8 mouse cellular contexts compared by ENCODE assay signal in genomic region chr12:55831101-55831500, GRCm38 (mm10). TPM values are rescaled to one million over a fixed set of nuclear protein-coding genes. Genes with fewer than 3 reads are reported as not detected.
DNase-seq lines count a peak whose midpoint lies in the region; ATAC-seq and TF ChIP-seq lines count a peak whose summit lies in the region.

No protein-coding gene starts in this region.

- peak; percentile 88 for TF ChIP-seq CTCF in kidney, postnatal 0 days (IDR thresholded peaks at IDR 0.05; ENCODE audit: low read depth)

- H3K36me3 ChIP-seq in midbrain, embryonic 11.5 days (ENCODE audit: control insufficient read depth, insufficient read depth, low read length) = no peaks in the 10 kb centered on the region
- H3K36me3 ChIP-seq in midbrain, embryonic 13.5 days = no peaks in the 10 kb centered on the region
- no peaks in the 10 kb centered on the region for H3K36me3 ChIP-seq in kidney, postnatal 0 days (ENCODE audit: insufficient read depth, low read length)
- no peaks in the 10 kb centered on the region for H3K36me3 ChIP-seq in liver, embryonic 13.5 days

- DNase-seq in midbrain, embryonic 11.5 days (ENCODE audit: low spot score, missing footprints) = peak; percentile 92
- DNase-seq in brain, adult 2 months (ENCODE audit: low read depth, low spot score) = peak; percentile 87
- DNase-seq in kidney, postnatal 0 days (ENCODE audit: low spot score) = peak; percentile 74
- DNase-seq in liver, embryonic 13.5 days = peak; percentile 26
- peak; percentile 28 for DNase-seq in retina, postnatal 7 days (ENCODE audit: low read depth, low spot score)
- DNase-seq in urinary bladder, postnatal 14 days (ENCODE audit: low spot score) = peak; percentile 73

- H3K9ac ChIP-seq in midbrain, embryonic 11.5 days (ENCODE audit: low read length) = no peak overlapping the region
- H3K9ac ChIP-seq in midbrain, embryonic 13.5 days (replicated peaks) = no peak overlapping the region
- H3K9ac ChIP-seq in kidney, postnatal 0 days (ENCODE audit: low read depth, low read length) = no peak overlapping the region
- H3K9ac ChIP-seq in liver, embryonic 13.5 days = no peak overlapping the region

- no peaks in the 10 kb centered on the region for H3K4me1 ChIP-seq in midbrain, embryonic 11.5 days (ENCODE audit: control insufficient read depth, insufficient read depth, low read length)
- H3K4me1 ChIP-seq in midbrain, embryonic 13.5 days (replicated peaks) = no peaks in the 10 kb centered on the region
- H3K4me1 ChIP-seq in kidney, postnatal 0 days (replicated peaks; ENCODE audit: insufficient read depth, low read length) = no peaks in the 10 kb centered on the region
- H3K4me1 ChIP-seq in liver, embryonic 13.5 days (replicated peaks) = peaks cover 3% of the 10 kb centered on the region; the same call in 1 of the 2 replicates

- H3K27ac ChIP-seq in midbrain, embryonic 11.5 days (ENCODE audit: low read depth, low read length) = no peak overlapping the region
- H3K27ac ChIP-seq in midbrain, embryonic 13.5 days = no peak overlapping the region
- H3K27ac ChIP-seq in kidney, postnatal 0 days = no peak overlapping the region
- H3K27ac ChIP-seq in liver, embryonic 13.5 days = no peak overlapping the region

- H3K4me2 ChIP-seq in midbrain, embryonic 11.5 days = no peak overlapping the region
- no peak overlapping the region for H3K4me2 ChIP-seq in midbrain, embryonic 13.5 days (replicated peaks)
- no peak overlapping the region for H3K4me2 ChIP-seq in kidney, postnatal 0 days (ENCODE audit: low read length)
- H3K4me2 ChIP-seq in liver, embryonic 13.5 days = no peak overlapping the region

- 26% methylated on average over 2 of the region's 2 CpGs for WGBS in midbrain, embryonic 11.5 days
- WGBS in midbrain, embryonic 13.5 days = 23% methylated on average over 2 of the region's 2 CpGs
- WGBS in kidney, postnatal 0 days = 19% methylated on average over 2 of the region's 2 CpGs
- 24% methylated on average over 2 of the region's 2 CpGs for WGBS in liver, embryonic 13.5 days (ENCODE audit: insufficient replicate concordance)

- no peaks in the 10 kb centered on the region for H3K27me3 ChIP-seq in midbrain, embryonic 11.5 days (ENCODE audit: control insufficient read depth, insufficient read depth, low read length)
- no peaks in the 10 kb centered on the region for H3K27me3 ChIP-seq in midbrain, embryonic 13.5 days
- H3K27me3 ChIP-seq in kidney, postnatal 0 days (ENCODE audit: insufficient read depth, low read length) = no peaks in the 10 kb centered on the region
- H3K27me3 ChIP-seq in liver, embryonic 13.5 days = no peaks in the 10 kb centered on the region

- ATAC-seq in midbrain, embryonic 11.5 days (ENCODE audit: low FRiP score) = no peak
- no peak for ATAC-seq in midbrain, embryonic 13.5 days
- ATAC-seq in frontal cortex, adult (ENCODE audit: low TSS enrichment) = peak; percentile 81
- ATAC-seq in kidney, postnatal 0 days (replicated peaks; ENCODE audit: low FRiP score, low read depth) = no peak
- no peak for ATAC-seq in liver, embryonic 13.5 days (ENCODE audit: low read depth)

- no peak overlapping the region for H3K4me3 ChIP-seq in midbrain, embryonic 11.5 days (ENCODE audit: low read depth, low read length)
- no peak overlapping the region for H3K4me3 ChIP-seq in midbrain, embryonic 13.5 days (replicated peaks)
- H3K4me3 ChIP-seq in kidney, postnatal 0 days (replicated peaks; ENCODE audit: low read depth, low read length) = no peak overlapping the region
- H3K4me3 ChIP-seq in liver, embryonic 13.5 days (replicated peaks) = no peak overlapping the region

- no peaks in the 10 kb centered on the region for H3K9me3 ChIP-seq in midbrain, embryonic 11.5 days (ENCODE audit: control insufficient read depth, low read length)
- no peaks in the 10 kb centered on the region for H3K9me3 ChIP-seq in midbrain, embryonic 13.5 days
- H3K9me3 ChIP-seq in kidney, postnatal 0 days (replicated peaks; ENCODE audit: low read length) = no peaks in the 10 kb centered on the region
- H3K9me3 ChIP-seq in liver, embryonic 13.5 days (replicated peaks) = no peaks in the 10 kb centered on the region

RNA-seq across cellular contexts. Expression of gene Brms1l, which starts 5.0 kb away (rescaled TPM):
- 36.0 and 39.7 TPM in 2 replicates for polyA plus RNA-seq in midbrain, embryonic 11.5 days (2014; fragmentation: Nextera tagmentation; extraction: Ambion mirVana)
- 52.5 and 56.1 TPM in 2 replicates for polyA plus RNA-seq in midbrain, embryonic 13.5 days (2015; fragmentation: Nextera tagmentation; extraction: Ambion mirVana)
- 26.9 and 29.8 TPM in 2 replicates for polyA plus RNA-seq in kidney, postnatal 0 days (2015; fragmentation: Nextera tagmentation; extraction: Ambion mirVana)
- 18.7 and 20.7 TPM in 2 replicates for polyA plus RNA-seq in liver, embryonic 13.5 days (2015; fragmentation: Nextera tagmentation; extraction: Ambion mirVana)

RNA-seq across cellular contexts. Expression of gene Ralgapa1, which starts 10.1 kb away (rescaled TPM):
- 19.0 and 19.1 TPM in 2 replicates for polyA plus RNA-seq in midbrain, embryonic 11.5 days (2014; fragmentation: Nextera tagmentation; extraction: Ambion mirVana)
- 21.5 and 21.8 TPM in 2 replicates for polyA plus RNA-seq in midbrain, embryonic 13.5 days (2015; fragmentation: Nextera tagmentation; extraction: Ambion mirVana)
- polyA plus RNA-seq in kidney, postnatal 0 days (2015; fragmentation: Nextera tagmentation; extraction: Ambion mirVana) = 13.8 and 14.1 TPM in 2 replicates
- 4.0 and 4.9 TPM in 2 replicates for polyA plus RNA-seq in liver, embryonic 13.5 days (2015; fragmentation: Nextera tagmentation; extraction: Ambion mirVana)

Comparison
In these comparisons a context has a peak if more than half of its experiments do, and no peak if none do; other contexts are left out.
1. DNase-seq: peak in every context shown above with its lines; median percentile 92 in midbrain, embryonic 11.5 days; 87 in brain, adult 2 months; 74 in kidney, postnatal 0 days; 73 in urinary bladder, postnatal 14 days; 28 in retina, postnatal 7 days; 26 in liver, embryonic 13.5 days.